Mouse (Mus musculus): ENCODE results near the gene Tshz2.

DNA sequence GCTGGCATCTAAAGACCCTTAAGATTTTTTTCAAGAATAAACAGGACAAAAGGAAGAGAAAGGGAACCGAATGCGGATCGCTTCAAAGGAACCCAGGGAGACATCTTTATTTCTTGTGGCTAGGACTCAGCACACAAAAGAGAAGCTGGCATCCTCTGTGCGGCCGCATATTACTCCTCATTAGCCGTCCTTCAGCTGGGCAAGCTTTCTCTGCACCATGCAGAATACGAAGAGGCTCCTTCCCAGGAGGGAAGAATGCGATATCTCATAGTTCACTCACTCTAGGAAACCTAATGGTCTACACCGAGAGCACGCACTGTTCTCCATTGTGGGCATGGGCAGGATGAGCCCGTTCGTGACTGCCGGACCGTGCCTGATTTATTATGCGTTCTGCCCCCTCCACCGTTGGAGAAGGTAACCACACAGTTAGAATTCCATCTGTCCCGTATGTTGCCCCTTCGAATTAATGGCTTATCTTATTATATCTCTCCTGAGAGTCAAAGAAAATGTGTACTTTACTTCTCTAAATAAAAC lies 89.0 kb downstream of the Tshz2 start:
- TF ChIP-seq CTCF (IDR thresholded peaks at IDR 0.05; ENCODE audit: control insufficient read depth, insufficient read depth, insufficient replicate concordance, low read depth, low read length): no peak
- no peak for TF ChIP-seq POLR2A (IDR thresholded peaks at IDR 0.05; ENCODE audit: control insufficient read depth, low read depth, low read length)
